Mouse (Mus musculus) lung, postnatal 0 days (tissue): ENCODE measurements around the gene Qprt.

Source experiments
- CTCF ChIP-seq: IDR thresholded peaks from 2 replicates; pipeline ENCODE4 v1.5.1; 2016; ENCODE audit warnings: antibody characterized with exemption, mild to moderate bottlenecking
- EP300 ChIP-seq: IDR thresholded peaks from 2 replicates; pipeline ENCODE4 v1.6.1; 2016; ENCODE audit warnings: antibody characterized with exemption, mild to moderate bottlenecking, control low read depth

- TF ChIP-seq CTCF (no peak), EP300 (no peak)
These were observed 45.8 kb downstream of the Qprt start for GRCm38 (mm10) chr7:127076188-127076587.
